Mouse (Mus musculus) hindbrain, postnatal 0 days (tissue): ENCODE measurements at regions not wholly inside any gene's neighbourhood (a gene's known extent, or its start where the extent isn't known, plus 50 kb on each side); places are given as distances from the start of the nearest gene placed in this dataset.

Experiments used
- ATAC-seq: fragments of 200-750 bp; cut with Nextera tagmentation; 2 replicates; pipeline ENCODE4 v1.8.0; 2017; ENCODE audit warnings: mild to moderate bottlenecking, moderate TSS enrichment, moderate library complexity
- DNase-seq: peaks from one replicate; pipeline ENCODE4 v3.0.0-alpha.2; 2015; ENCODE audit warnings: low spot score
- H3K27ac ChIP-seq: fragments of 300-500 bp; sonication (generic); 2 replicates; pipeline ENCODE4 v1.5.1; 2014; ENCODE audit warnings: mild to moderate bottlenecking
- H3K27me3 ChIP-seq: fragments of 300-500 bp; sonication (generic); 2 replicates; pipeline ENCODE4 v1.6.1; 2014; ENCODE audit warnings: low read length, mixed read lengths; ENCODE audit not compliant: insufficient read depth
- H3K36me3 ChIP-seq: fragments of 300-500 bp; sonication (generic); 2 replicates; pipeline ENCODE4 v1.6.1; 2014; ENCODE audit warnings: low read length, mixed read lengths; ENCODE audit not compliant: insufficient read depth
- H3K4me1 ChIP-seq: fragments of 300-500 bp; sonication (generic); 2 replicates; pipeline ENCODE4 v1.6.1; 2014; ENCODE audit warnings: antibody characterized with exemption, low read length, mixed read lengths; ENCODE audit not compliant: insufficient read depth
- H3K4me2 ChIP-seq: fragments of 300-500 bp; sonication (generic); 2 replicates; pipeline ENCODE4 v1.6.1; 2014; ENCODE audit warnings: low read depth, mild to moderate bottlenecking, low read length, moderate library complexity, mixed read lengths
- H3K4me3 ChIP-seq: fragments of 300-500 bp; sonication (generic); 2 replicates; pipeline ENCODE4 v1.5.1; 2014; ENCODE audit warnings: low read length
- H3K9ac ChIP-seq: fragments of 300-500 bp; sonication (generic); replicated peaks from 2 replicates; pipeline ENCODE4 v1.6.1; 2014; ENCODE audit warnings: mild to moderate bottlenecking, low read length, moderate library complexity, mixed read lengths
- H3K9me3 ChIP-seq: fragments of 300-500 bp; sonication (generic); 2 replicates; pipeline ENCODE4 v1.6.1; 2016; ENCODE audit warnings: low read length, mixed read lengths
- CTCF ChIP-seq: IDR thresholded peaks from 2 replicates; pipeline ENCODE4 v1.5.1; 2016; ENCODE audit warnings: antibody characterized with exemption, control low read depth, low read depth
- WGBS: fragments of 180-500 bp; shearing (Covaris S2); extraction: QIAGEN DNeasy Blood & Tissue Kit; methylation state at CpG from one replicate; pipeline ENCODE4 v1.1.7; 2014; 5-methylcytosine and 5-hydroxymethylcytosine counted together

GRCm38 (mm10) chr11:6785471-6785870, 52.0 kb downstream of the Gm11983 start:
- 84% methylated on average over 1 of the region's 1 CpGs for WGBS
- no peaks in the 10 kb centered on the region for H3K27me3 ChIP-seq
- no peaks in the 10 kb centered on the region for H3K9me3 ChIP-seq
- no peak overlapping the region for H3K4me2 ChIP-seq
- H3K4me1 ChIP-seq, result no peaks in the 10 kb centered on the region
- ATAC-seq, result no peak
- H3K36me3 ChIP-seq, result no peaks in the 10 kb centered on the region
- H3K9ac ChIP-seq, result no peak overlapping the region
- no peak for TF ChIP-seq CTCF
- no peak overlapping the region for H3K27ac ChIP-seq
- H3K4me3 ChIP-seq, result no peak overlapping the region
- DNase-seq, result no peak

DNA sequence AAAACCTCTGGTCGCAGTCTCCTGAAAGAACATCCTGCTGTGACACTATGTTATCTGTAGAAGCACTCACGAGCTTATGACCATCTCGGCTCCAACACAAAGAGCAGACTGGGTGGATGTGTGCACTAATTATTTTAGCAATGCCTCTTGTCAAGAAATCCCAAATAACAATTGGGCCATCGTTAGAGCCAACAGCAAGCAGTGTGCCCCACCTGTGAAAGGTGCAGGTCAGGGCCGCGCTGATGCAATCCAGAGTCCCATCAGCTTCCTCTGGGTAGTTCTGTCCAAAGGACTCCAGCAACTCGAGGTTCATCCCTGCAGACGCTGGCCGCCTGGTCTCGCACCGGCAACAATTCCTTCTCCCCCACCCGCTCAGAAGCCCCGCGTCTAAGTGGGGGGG, 54.6 kb downstream of the Gm11983 start:
- no peak overlapping the region for H3K4me2 ChIP-seq
- H3K4me1 ChIP-seq, result no peaks in the 10 kb centered on the region
- no peak overlapping the region for H3K27ac ChIP-seq
- no peak for TF ChIP-seq CTCF
- no peaks in the 10 kb centered on the region for H3K9me3 ChIP-seq
- H3K27me3 ChIP-seq, result no peaks in the 10 kb centered on the region
- H3K36me3 ChIP-seq, result no peaks in the 10 kb centered on the region
- DNase-seq (no peak), ATAC-seq (no peak)
- H3K4me3 ChIP-seq, result no peak overlapping the region
- WGBS, result 88% methylated on average over 14 of the region's 14 CpGs
- no peak overlapping the region for H3K9ac ChIP-seq

DNA sequence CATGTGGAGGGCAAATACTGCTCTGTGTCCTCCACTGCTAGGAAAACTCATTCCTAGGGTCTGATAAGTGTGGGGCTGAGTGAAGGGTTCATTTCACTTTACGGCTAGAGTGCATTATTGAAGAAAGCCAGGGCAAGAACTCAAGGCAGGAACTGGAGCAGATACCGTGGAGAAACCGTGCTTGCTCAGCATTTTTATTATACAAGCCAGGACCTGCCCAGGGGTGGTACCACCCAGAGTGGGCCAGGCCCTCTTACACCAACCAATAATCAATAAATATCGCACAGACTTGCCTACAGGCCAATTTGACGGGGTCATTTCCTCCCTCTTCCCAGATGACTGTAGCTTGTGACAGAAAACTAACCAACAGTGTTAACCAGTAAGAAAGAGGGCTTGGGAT, 57.7 kb downstream of the Gm11983 start:
- Histone ChIP-seq H3K27me3 (no peaks in the 10 kb centered on the region), H3K36me3 (no peaks in the 10 kb centered on the region), H3K9me3 (no peaks in the 10 kb centered on the region), H3K4me2 (no peak overlapping the region), H3K27ac (no peak overlapping the region), H3K4me3 (no peak overlapping the region), H3K4me1 (no peaks in the 10 kb centered on the region), H3K9ac (no peak overlapping the region)
- no peak for TF ChIP-seq CTCF
- 75% methylated on average over 5 of the region's 5 CpGs for WGBS
- ATAC-seq (no peak), DNase-seq (no peak)

GRCm38 (mm10) chr11:6778596-6779360, 58.7 kb downstream of the Gm11983 start:
- no peak overlapping the region for H3K4me3 ChIP-seq
- WGBS, result 16% methylated on average over 10 of the region's 10 CpGs
- H3K36me3 ChIP-seq, result no peaks in the 10 kb centered on the region
- no peaks in the 10 kb centered on the region for H3K4me1 ChIP-seq
- no peak for DNase-seq
- H3K4me2 ChIP-seq, result no peak overlapping the region
- no peak for TF ChIP-seq CTCF
- H3K9ac ChIP-seq, result no peak overlapping the region
- no peaks in the 10 kb centered on the region for H3K27me3 ChIP-seq
- no peak for ATAC-seq
- H3K27ac ChIP-seq, result no peak overlapping the region
- no peaks in the 10 kb centered on the region for H3K9me3 ChIP-seq

DNA sequence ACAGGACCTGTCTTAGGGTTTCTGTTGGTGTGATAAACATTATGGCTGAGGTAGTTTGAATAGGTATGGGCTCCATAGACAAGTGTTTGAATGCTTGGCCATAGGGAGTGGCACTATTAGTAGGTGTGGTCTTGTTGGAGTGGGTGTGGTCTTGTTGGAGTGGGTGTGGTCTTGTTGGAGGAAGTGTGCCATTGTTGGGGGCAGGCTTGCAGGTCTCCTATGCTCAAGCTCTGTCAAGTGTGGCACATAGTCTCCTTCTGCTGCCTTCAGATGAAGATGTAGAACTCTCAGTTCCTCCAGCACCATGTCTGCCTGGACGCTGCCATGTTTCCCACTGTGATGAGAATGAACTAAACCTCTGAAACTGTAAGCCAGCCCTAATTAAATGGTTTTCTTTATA, 59.9 kb downstream of the Gm11983 start:
- ATAC-seq, result no peak
- Histone ChIP-seq H3K9ac (no peak overlapping the region), H3K9me3 (no peaks in the 10 kb centered on the region), H3K27me3 (no peaks in the 10 kb centered on the region), H3K4me2 (no peak overlapping the region), H3K36me3 (no peaks in the 10 kb centered on the region), H3K27ac (no peak overlapping the region), H3K4me1 (no peaks in the 10 kb centered on the region), H3K4me3 (no peak overlapping the region)
- TF ChIP-seq CTCF, result no peak
- WGBS, result 81% methylated on average over 1 of the region's 1 CpGs
- no peak for DNase-seq

- H3K36me3 ChIP-seq, result no peaks in the 10 kb centered on the region
- ATAC-seq, result no peak
- H3K4me1 ChIP-seq, result no peaks in the 10 kb centered on the region
- no peak for TF ChIP-seq CTCF
- no peak overlapping the region for H3K4me2 ChIP-seq
- WGBS, result 75% methylated on average over 4 of the region's 4 CpGs
- H3K9ac ChIP-seq, result no peak overlapping the region
- H3K9me3 ChIP-seq, result no peaks in the 10 kb centered on the region
- H3K4me3 ChIP-seq, result no peak overlapping the region
- no peak for DNase-seq
- H3K27me3 ChIP-seq, result no peaks in the 10 kb centered on the region; the same call in 1 of the 2 replicates
- H3K27ac ChIP-seq, result no peak overlapping the region
Observed at GRCm38 (mm10) chr11:6774656-6775055, 62.8 kb downstream of the Gm11983 start.

GRCm38 (mm10) chr11:6773951-6774350, 63.5 kb downstream of the Gm11983 start:
- Histone ChIP-seq H3K9ac (no peak overlapping the region), H3K36me3 (no peaks in the 10 kb centered on the region), H3K27me3 (no peaks in the 10 kb centered on the region; the same call in 1 of the 2 replicates), H3K4me1 (no peaks in the 10 kb centered on the region), H3K27ac (no peak overlapping the region), H3K4me2 (no peak overlapping the region), H3K4me3 (no peak overlapping the region), H3K9me3 (no peaks in the 10 kb centered on the region)
- ATAC-seq, result no peak
- 91% methylated on average over 5 of the region's 5 CpGs for WGBS
- TF ChIP-seq CTCF, result no peak
- DNase-seq, result no peak
